Mouse (Mus musculus) layer of hippocampus, adult 8-10 months (tissue): Measurements from ENCODE around the gene R3hdml. TPM values are rescaled to one million over a fixed set of nuclear protein-coding genes. Genes with fewer than 3 reads are reported as not detected.
A peak's percentile ranks its signal among the peaks of the same experiment; 100 is the strongest.

Experiments used
- DNase-seq, 2 experiments: peaks; one replicate each; pipeline ENCODE4 v3.0.0; 2022; ENCODE audit warnings: low spot score in 2 of 2
- total RNA-seq, 4 experiments: library from RNA; stranded (reverse); gene quantifications; 2 replicates each; pipeline ENCODE4 v1.2.4; 2022

Gene R3hdml
- total RNA-seq, 4 experiments from 2014 or later, result not detected

DNA sequence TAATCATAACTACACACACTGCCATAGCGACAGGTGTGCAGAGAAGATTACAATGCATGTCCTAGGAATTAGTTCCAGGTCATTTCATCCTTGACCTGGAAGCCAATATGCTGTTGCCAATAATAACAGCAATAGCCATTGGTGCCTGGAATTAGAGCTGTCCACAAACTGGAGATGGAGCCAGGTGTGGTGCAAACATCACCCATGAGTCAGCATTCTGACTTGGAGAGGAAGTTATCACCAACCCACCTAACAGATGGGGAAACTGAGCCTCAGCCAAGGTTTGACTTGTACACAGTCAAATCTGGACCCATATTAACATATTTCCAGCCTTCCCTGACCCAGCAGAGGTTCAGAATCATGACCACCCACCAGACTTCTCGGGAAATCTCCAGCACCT, 46.3 kb downstream of the R3hdml start:
- peak in 1 of 2 experiments; percentile 8 for DNase-seq

DNA sequence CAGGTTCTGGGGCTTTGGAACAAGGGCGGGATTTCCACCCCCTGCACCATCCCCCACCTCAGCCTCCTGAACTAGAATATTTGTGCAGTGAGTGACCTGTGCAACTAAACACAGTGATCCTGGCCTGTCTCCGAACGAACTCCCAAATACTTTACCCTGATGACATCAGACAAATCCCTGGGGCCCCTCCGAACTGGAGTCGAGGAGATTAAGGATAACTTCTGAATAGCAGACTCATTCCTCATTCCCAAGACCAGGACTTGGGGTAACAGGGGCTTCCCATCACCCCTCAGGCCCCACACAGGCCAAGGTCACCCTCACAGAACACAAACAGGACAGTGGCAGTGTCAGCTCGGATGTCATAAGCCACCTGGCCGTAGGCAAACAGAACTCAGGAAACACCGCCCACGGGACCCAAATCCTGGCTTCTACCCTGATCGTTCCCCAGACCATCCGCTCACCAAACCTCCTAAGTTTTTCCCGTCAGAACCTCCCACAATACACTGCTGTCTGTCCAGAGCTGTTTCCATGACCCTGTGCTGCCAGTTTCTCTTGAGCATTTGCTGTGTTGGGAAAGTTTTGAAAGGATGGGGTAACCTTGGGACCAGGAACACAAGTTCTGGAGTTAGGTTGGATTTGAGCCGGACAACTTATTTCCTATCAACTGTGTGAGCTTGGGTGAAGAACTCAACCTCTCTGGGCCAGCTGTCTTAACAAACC, 47.4 kb downstream of the R3hdml start:
- DNase-seq, result no peak

DNA sequence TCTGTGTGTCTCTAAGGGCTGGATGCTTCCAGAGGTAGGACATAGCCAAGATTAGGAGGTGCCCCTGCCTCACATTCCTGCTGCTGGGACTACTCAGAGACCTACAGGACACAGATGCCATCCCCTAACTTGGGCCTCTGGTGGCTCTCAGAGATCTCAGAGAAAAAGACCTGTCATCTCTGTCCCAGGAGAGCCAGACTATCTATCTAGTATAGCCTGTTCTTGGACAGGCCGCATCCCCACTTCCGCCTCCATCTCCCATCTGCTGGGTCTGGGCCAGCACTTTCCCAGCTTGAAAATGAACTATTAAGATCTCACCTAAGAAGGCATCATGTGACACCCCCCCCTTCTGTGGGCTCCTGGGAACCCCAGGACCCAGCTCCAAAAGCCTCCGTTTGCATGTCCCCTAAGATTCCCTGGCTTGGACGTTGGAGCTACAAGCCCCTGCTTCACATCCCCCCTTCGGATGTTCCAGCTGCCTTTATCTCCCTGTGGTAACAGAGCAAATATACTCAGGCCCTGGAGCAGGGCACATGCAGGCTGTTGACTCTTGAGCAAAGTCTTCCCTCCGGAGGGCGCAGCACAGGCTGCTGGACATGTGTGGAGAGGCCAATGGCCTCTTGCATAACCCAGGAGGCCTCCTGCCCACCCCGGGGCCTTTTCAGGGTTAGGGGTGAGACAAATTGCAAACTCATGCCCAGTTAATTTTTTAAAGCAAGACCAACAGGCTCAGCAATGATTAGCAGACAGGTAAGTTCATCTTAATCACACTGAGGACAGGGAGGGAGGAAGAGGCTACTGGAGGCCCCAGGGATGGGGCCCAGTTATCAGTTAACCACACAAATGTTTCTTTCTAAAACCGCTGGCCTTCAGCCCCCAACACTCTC, 48.4 kb downstream of the R3hdml start:
- DNase-seq, result no peak

DNA sequence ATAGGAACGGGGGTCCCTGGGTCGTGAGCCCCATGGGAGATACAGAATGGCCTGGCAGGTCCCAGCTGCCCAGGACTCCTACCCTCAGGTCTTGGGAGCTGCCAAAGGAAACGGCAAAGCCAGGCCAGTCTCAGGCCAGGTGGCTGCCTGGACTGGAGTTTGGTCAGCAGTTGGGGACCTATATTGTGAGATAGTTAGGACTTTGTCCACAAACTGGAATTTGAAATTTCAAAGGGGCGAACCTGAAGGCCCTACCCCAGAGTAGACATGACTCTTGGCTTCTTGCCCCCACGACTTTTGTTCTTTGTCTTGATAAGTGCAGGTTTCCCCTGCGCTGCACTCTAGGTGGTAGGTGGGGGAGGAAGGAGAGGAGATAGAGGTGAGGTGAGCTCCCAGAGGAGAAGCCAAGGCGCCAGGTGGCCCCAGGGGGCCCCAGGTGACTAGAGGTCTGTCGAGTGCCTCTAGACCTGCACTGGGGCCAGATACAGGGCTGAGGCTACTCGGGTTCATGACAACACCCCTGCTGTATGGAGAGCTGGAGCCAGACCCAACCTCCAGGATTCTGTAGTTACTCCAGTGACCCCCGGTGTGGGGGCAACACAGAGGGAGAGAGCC, 49.6 kb downstream of the R3hdml start:
- no peak for DNase-seq

DNA sequence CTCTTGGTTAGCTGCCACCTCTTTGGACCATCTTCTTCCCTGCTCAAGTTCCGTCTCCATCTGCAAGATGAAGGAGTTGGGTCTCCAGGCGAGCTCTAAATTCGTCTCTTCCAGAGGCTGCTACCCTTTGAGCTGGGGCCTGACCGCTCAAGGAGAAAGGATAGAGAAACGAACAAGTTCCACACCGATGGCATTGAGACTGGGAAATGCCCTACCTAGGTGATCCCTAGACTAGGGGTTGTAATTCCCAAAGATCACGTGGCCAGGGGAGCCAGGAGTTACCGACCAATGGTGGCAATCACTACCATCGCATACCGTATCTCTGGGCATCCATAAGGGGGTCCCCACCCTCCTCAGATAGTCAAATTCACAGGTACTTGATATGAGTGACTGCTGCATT, 50.6 kb downstream of the R3hdml start:
- DNase-seq, result no peak

DNA sequence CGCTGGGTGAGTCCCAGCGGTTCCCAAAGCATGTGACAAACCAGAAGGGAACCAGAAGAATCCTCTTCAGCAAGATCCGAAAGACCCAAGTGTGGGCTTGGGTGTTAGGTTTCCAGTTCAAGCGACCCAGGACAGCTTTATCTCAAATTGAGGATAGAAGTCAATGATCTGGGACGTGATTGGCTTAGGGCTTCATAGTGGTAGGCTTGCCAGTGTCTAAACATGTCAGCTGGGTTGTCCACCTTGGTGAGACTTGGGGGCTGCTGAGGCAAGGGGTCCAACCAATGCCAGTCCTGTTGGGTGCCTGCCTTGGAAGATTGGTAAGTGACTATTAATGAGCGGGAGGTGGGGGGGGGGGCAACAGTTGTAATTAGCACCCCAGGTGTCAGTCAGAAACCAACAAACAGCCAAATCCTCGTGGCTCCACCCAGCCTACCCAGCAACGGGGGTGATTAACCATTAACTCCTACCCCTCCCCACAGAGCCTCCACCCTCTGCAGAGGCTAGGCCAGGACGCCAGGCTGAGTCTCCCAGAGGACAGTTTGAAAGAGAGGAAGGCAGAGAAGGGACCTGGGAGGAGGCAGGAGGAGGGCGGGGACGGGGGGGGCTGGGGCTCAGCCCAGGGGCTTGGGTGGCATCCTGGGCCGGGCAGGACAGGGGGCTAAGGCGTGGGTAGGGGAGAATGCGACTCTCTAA, 54.7 kb downstream of the R3hdml start:
- no peak for DNase-seq

DNA sequence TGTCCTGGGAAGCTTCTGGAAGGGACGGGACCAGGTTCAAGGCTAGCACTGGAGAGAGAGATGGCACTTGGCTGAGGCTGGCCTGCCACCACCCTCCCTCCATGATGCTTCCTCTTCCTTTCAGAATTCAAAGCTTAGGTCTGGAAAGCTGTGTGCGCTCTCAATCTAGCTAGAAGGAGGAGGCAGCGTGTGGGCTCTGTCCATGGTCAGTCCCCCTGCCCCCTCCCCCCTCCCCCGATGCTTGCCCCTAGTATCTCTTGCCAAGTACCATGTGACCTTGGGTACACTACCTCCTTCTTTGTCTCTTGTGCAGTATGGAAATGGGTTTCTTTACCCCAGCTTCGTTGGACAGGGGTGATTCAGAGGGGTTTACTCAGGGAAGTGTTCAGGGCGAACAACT, 56.7 kb downstream of the R3hdml start:
- DNase-seq, result no peak

DNA sequence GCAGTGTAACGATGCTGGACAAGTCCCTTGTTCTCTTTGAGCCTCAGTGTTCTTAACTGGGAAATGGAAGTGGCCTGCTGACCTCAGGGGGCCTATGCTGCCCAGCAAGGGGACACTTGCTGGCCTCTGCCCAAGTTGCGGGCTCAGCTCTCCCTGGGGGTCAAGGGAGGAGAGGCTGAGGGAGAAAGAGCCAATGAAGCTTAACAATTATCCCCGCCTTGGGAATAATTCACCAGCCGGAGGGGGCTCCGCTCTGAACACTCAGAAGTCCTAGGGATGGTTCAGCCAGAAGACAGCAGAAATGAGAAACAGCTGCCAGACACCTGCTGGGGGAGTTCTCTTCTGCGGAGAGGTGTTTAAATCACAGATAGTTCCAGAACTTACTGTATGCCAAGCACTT, 57.7 kb downstream of the R3hdml start:
- no peak for DNase-seq

Other genes with a start within 250 kb of the R3hdml start
- gene Jph2, start 94.3 kb upstream of the R3hdml start, total RNA-seq, result under 1 TPM; 0.27 to 0.48 (median 0.42) TPM
- 10 to 100 TPM; 20.1 to 22.9 (median 22.6) TPM for gene Oser1, start 67.6 kb upstream of the R3hdml start, total RNA-seq
- gene Gdap1l1, start 53.8 kb upstream of the R3hdml start, total RNA-seq, result 10 to 100 TPM; 65.7 to 69.2 (median 68.0) TPM
- gene Fitm2, start 19.7 kb upstream of the R3hdml start, total RNA-seq, result 10 to 100 TPM; 17.0 to 23.5 (median 20.7) TPM
- not detected for gene Hnf4a, start 14.5 kb downstream of the R3hdml start, total RNA-seq
- gene Ttpal, start 110.0 kb downstream of the R3hdml start, total RNA-seq, result 10 to 100 TPM; 48.2 to 50.3 (median 49.2) TPM
- 100 to 1,000 TPM; 201 to 242 (median 213) TPM for gene Serinc3, start 152.8 kb downstream of the R3hdml start, total RNA-seq
- 10 to 100 TPM; 67.0 to 98.4 (median 83.6) TPM for gene Pkig, start 166.1 kb downstream of the R3hdml start, total RNA-seq